Mouse (Mus musculus): ENCODE measurements around the gene Clock.

Clock gene

DNA sequence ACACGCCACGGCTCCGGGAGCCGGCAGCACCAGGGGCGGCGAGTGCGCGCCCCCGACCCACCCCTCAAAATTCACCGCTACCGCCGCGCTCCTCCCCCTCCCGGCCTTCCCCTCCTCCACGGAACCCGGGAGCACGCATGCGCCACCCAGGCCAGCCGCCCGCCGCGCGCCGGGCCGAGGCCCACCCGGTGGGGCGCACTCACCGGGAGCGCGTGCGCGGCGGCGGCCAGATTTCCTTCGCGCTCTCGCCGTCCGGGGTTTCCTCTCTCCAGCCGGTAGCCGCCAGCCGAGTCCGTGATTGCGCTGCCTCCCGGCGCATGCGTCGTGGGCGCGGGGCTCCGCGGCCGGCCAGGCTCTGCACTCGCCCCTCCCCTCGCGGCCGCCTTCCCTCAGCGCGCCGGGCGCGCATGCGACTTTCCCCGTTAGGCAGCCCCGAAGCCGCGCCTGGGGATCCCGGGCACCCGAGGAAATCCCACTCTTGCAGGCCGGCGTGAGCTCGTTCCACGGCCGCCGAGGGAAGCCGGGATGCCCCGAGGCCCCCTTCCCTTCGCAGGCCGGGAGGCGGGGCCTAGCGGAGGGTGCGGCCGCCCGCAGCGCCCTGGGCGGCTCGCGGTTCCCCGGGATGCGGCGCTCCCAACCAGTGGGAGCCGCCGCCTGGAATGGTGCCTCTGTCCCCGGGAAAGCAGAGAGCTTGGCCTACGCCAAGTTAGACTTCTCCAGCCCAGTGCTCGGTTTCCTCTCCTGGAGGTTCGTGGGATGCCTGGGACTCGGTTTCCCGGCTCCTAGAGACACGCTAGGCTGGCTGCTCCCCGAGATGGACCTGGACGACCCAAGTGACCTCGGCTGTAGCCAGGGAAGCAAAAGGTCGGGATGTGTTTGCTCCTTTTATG, at the start of gene Clock:
Gene Clock, minus strand, starts transcription at position 341 of the 890 bp plus-strand sequence.
- DNase-seq (ENCODE audit: low read depth, low spot score), result peak; percentile 94

GRCm38 (mm10) chr5:76351953-76352611, 47.5 kb upstream of the Clock start:
- DNase-seq (ENCODE audit: low read depth, low spot score), result peak; percentile 20

- no peak for DNase-seq (ENCODE audit: low read depth, low spot score)
These were observed 46.9 kb upstream of the Clock start for GRCm38 (mm10) chr5:76351537-76351936.

GRCm38 (mm10) chr5:76346137-76346536, 41.5 kb upstream of the Clock start:
- peak; percentile 69 for DNase-seq (ENCODE audit: low read depth, low spot score)

DNA sequence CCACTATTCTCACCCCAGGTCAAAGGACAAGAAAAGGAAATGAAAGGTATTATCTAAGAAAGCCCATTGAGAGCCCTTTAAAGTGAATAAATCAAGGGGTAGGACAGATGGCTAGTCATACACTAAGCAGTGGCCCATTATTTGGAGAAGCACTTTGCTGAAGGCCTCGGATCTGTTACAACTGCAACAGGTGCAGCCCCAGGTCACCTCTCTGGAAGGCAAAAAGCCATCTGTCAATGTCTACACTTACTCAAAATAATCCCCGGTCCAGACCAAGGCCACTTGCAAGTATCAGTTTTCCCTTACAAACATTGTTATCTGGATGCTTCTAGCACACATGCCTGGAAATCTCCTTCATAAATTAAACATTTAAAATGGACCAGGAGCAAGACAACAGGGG, 36.3 kb upstream of the Clock start:
- DNase-seq (ENCODE audit: low read depth, low spot score), result no peak

GRCm38 (mm10) chr5:76337100-76337499, 32.5 kb upstream of the Clock start:
- no peak for DNase-seq (ENCODE audit: low read depth, low spot score)

DNA sequence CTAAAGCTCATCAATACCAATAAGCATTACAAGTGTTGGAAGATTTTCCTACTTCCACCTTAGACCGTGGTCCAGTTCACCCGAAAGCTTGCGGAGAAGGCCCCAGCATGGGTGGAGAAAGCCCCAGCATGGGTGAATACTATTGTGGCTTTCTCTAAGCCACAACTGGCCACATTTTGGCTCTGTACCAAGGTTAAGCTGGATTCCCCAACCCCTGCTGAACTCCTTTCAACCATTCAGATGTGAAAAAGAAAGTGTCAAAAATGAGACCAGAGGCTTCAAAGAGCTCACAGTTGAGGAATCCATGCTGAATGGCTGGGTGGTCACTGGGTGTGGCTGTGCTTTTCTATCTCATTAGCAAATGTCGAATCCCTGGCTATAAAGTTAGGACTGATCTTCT, 29.2 kb upstream of the Clock start:
- DNase-seq (ENCODE audit: low read depth, low spot score), result no peak

GRCm38 (mm10) chr5:76330953-76331352, 26.4 kb upstream of the Clock start, which contains the start of gene Pdcl2:
Gene Pdcl2, minus strand, starts transcription at chr5:76331156.
- no peak for DNase-seq (ENCODE audit: low read depth, low spot score)

DNA sequence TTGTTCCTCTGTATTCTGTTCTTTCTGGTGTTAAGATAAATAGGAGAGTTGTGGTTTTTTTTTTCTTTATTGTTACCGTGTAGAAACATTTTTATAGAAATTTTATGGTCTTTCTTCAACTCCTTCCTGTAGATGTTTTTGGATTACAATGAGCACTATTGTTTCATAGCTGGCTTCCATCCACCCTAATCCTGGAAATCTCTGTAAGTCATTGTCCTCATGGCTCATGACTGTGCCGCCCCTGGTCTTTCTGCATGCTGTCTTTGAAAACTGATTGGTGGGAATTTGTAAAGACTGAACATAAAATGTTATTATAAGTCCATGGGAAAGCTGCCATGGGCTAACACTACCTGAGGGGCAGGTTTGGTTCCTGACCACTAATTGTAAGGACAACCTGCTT, 22.7 kb upstream of the Clock start:
- DNase-seq (ENCODE audit: low read depth, low spot score), result peak; percentile 73

- peak; percentile 43 for DNase-seq (ENCODE audit: low read depth, low spot score)
These were observed 20.5 kb upstream of the Clock start for GRCm38 (mm10) chr5:76325113-76325512.

- DNase-seq (ENCODE audit: low read depth, low spot score), result peak; percentile 33
These were observed 16.9 kb upstream of the Clock start for GRCm38 (mm10) chr5:76321249-76322196.

GRCm38 (mm10) chr5:76308206-76308605, 3.6 kb upstream of the Clock start:
- no peak for DNase-seq (ENCODE audit: low read depth, low spot score)

GRCm38 (mm10) chr5:76306261-76306660, 1.7 kb upstream of the Clock start:
- DNase-seq (ENCODE audit: low read depth, low spot score), result no peak

DNA sequence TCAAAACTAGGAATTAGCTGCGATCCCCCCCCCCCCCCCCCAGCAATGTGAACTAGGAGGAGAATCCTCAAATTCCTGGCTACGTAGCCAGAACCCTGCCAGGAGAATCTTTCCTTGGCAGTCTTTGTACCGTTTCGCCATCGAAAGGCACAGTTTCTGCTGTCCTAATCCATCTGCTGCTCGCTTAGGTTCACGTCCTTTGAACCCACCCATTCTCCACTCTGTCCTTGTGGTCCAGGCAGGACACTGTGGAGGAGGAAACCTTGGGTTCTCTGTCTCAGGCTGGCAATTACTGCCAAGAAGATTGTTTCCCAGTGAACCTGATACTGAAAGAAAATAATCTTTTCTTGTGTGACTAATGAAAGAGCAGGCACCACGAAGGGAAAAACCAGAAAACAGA, 1.0 kb upstream of the Clock start:
- peak; percentile 29 for DNase-seq (ENCODE audit: low read depth, low spot score)

DNA sequence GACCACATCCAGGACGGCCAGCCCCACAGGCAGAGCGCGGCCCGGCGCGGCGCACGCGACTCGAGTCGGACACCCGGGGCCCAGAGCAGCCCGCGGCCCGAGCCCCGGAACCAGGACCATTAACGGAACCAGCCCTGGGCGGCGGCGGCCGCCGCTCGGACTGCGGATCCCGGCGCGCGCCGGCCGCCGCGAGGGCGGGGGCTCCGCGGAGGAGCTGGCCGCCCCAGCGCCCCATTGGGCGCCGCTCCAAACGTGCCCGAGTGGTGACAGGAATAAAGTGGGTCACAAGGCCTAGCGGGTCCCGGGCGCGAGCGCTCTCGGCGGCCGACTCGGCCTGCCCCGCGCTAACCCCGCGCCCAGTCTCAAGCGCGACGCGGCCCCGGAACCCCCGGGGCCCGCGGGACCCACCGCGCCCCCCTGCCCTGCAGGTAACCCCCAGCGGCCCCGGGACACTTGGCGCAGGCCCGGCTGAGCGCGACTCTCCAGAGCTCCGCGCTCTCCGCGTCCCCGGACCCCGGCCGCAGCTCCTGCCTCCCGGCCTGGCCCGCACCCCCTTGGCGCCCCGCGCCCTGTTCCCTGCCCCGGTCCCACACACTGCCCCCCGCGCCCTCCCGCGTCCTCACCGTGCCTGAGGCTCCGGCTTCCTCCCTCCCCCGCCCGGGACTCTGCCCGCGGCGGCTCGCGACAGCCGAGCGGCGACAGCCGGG, 694 bp downstream of the Clock start:
- peak; percentile 93 for DNase-seq (ENCODE audit: low read depth, low spot score)

DNA sequence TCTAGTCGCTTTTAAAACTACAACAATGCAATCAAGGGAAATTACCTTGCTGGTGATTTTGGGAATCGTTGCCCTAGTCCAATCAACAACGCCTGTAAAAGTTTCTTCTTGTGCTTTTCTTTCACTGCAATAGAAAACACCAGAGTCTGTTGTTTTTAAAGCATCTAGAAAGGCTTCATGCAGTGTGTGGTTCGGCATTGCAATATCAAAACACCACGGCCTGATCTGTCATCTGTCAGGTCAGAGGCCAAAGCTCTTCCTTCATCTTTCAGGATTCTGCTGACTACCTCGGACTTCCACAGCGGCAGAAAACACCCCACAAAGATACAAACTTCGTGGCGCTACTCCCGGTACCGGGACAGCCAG, 1.2 kb downstream of the Clock start:
- no peak for DNase-seq (ENCODE audit: low read depth, low spot score)

DNA sequence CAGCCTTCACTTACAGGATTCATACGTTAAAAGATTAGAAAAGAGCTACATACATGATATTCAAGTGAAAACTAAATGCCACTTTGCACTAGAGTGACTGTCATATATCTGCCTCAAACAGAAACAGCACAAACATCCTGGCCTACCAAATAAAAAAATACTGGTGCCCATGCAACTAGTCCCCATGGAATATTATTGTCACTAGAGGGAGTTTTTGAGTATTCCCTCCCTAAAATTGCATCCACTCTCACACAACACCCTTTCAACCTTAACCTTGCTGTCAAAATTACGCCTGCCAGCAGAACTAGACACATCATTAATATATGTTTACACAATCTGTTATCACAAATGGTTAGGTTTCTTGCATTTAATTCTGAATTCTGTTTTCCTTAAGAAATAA, 2.6 kb downstream of the Clock start:
- DNase-seq (ENCODE audit: low read depth, low spot score), result no peak

- peak; percentile 53 for DNase-seq (ENCODE audit: low read depth, low spot score)
These were observed 15.3 kb downstream of the Clock start for GRCm38 (mm10) chr5:76289234-76289691.

DNA sequence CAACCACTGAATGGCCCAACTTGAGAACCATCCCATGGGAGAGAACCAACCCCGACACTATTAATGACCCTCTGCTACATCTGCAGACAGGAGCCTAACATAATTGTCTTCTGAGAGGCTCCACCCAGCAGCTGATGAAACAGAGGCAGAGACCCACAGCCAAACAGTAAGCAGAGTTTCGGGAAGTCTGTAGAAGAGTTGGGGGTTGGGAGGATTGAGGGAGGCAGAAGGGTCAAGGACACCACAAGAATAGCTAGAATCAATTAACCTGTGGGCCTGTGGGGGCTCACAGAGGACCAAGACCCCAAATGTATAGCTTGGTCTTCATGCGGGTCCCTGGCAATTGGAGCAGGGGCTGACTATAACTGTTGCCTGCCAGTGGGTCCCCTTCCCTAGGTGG, 16.3 kb downstream of the Clock start:
- DNase-seq (ENCODE audit: low read depth, low spot score), result no peak

GRCm38 (mm10) chr5:76287062-76287461, 17.5 kb downstream of the Clock start:
- DNase-seq (ENCODE audit: low read depth, low spot score), result peak; percentile 8

DNA sequence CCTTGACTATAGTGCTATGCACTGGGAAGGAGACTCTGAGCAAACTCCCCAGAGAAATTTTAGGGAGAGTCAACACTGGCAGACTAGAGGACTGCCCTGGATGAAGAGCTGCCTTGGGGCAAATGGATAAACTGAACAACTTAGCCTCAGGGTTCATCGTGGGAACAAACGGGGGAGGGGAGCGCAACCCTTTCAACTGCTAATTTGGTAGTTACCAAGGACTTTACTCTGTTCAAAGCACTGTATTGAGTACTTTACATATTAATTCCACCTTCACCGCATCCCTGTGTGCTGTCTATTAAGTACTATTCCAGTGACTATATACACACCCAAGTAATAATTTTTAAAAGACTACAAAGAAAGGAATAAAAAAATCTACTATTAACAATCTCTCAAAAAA, 18.9 kb downstream of the Clock start:
- no peak for DNase-seq (ENCODE audit: low read depth, low spot score)

All from brain, adult 2 months (tissue).